ENCODE assay signal across 12 mouse cellular contexts in genomic region chr15:84325736-84326135, GRCm38 (mm10). TPM values are rescaled to one million over a fixed set of nuclear protein-coding genes. Genes with fewer than 3 reads are reported as not detected.
DNase-seq lines count a peak whose midpoint lies in the region; ATAC-seq lines count a peak whose summit lies in the region.
"Had no signal": no experiment of that assay in that cellular context is flagged by ENCODE, and none has a peak within 500 bp of the region (broad histone marks: within the 10 kb centered on the region; RNA-seq: fewer than 3 reads in every experiment).

No protein-coding gene starts in this region.

- no peaks in the 10 kb centered on the region for H3K27me3 ChIP-seq in hindbrain, embryonic 11.5 days (ENCODE audit: control insufficient read depth, insufficient read depth, low read length)
- H3K27me3 ChIP-seq in hindbrain, embryonic 13.5 days = 0 out of 2 replicates have a peak, but pooled peaks cover 6% of the 10 kb centered on the region
- H3K27me3 ChIP-seq: embryonic facial prominence, embryonic 13.5 days had no signal

- peak; percentile 25 for DNase-seq in hindbrain, embryonic 11.5 days (ENCODE audit: low spot score)
- DNase-seq in urinary bladder, postnatal 14 days (ENCODE audit: low spot score) = peak; percentile 26
- DNase-seq in urinary bladder, postnatal 4 days (ENCODE audit: low spot score in 2 of 2) = no peak
- DNase-seq in adrenal gland, adult 2 months = no peak
- DNase-seq in ovary, postnatal 14 days (ENCODE audit: low spot score) = no peak
- DNase-seq in gastrocnemius, adult 18-20 months (ENCODE audit: low spot score) = no peak
- DNase-seq: cerebellum, adult 11 months; forebrain, postnatal 0 days; kidney, adult 11 months had no signal

- H3K4me1 ChIP-seq in hindbrain, embryonic 11.5 days (replicated peaks; ENCODE audit: control insufficient read depth, insufficient read depth, low read length) = peaks cover 4% of the 10 kb centered on the region; the same call in 1 of the 2 replicates
- peaks cover 12% of the 10 kb centered on the region for H3K4me1 ChIP-seq in hindbrain, embryonic 13.5 days (replicated peaks)

- no peak overlapping the region for H3K4me2 ChIP-seq in hindbrain, embryonic 11.5 days (replicated peaks; ENCODE audit: low read depth, low read length)
- no peak overlapping the region for H3K4me2 ChIP-seq in hindbrain, embryonic 13.5 days
- H3K4me2 ChIP-seq: embryonic facial prominence, embryonic 13.5 days had no signal

- H3K9me3 ChIP-seq in hindbrain, embryonic 11.5 days (ENCODE audit: control insufficient read depth, low read length) = no peaks in the 10 kb centered on the region
- no peaks in the 10 kb centered on the region for H3K9me3 ChIP-seq in hindbrain, embryonic 13.5 days
- H3K9me3 ChIP-seq: embryonic facial prominence, embryonic 13.5 days had no signal

- 32% methylated on average over 12 of the region's 12 CpGs for WGBS in hindbrain, embryonic 11.5 days
- WGBS in hindbrain, embryonic 13.5 days = 36% methylated on average over 12 of the region's 12 CpGs

- ATAC-seq in hindbrain, embryonic 11.5 days (ENCODE audit: low FRiP score) = no peak
- ATAC-seq in hindbrain, embryonic 13.5 days (ENCODE audit: low FRiP score) = no peak
- peak; percentile 57 for ATAC-seq in megakaryocyte, adult 5-6 weeks (ENCODE audit: poor library complexity, severe bottlenecking)
- ATAC-seq: forebrain, postnatal 0 days had no signal

- H3K9ac ChIP-seq in hindbrain, embryonic 11.5 days (ENCODE audit: low read depth, low read length) = no peak overlapping the region
- no peak overlapping the region for H3K9ac ChIP-seq in hindbrain, embryonic 13.5 days
- H3K9ac ChIP-seq: embryonic facial prominence, embryonic 13.5 days; forebrain, postnatal 0 days had no signal

- H3K4me3 ChIP-seq in hindbrain, embryonic 11.5 days (ENCODE audit: low read depth, low read length) = no peak overlapping the region
- H3K4me3 ChIP-seq in hindbrain, embryonic 13.5 days = no peak overlapping the region
- H3K4me3 ChIP-seq: embryonic facial prominence, embryonic 13.5 days had no signal

- no peaks in the 10 kb centered on the region for H3K36me3 ChIP-seq in hindbrain, embryonic 11.5 days (ENCODE audit: control insufficient read depth, insufficient read depth, low read length)
- H3K36me3 ChIP-seq in hindbrain, embryonic 13.5 days = no peaks in the 10 kb centered on the region
- H3K36me3 ChIP-seq: embryonic facial prominence, embryonic 13.5 days had no signal

- H3K27ac ChIP-seq in hindbrain, embryonic 11.5 days (ENCODE audit: low read depth, low read length) = no peak overlapping the region
- no peak overlapping the region for H3K27ac ChIP-seq in hindbrain, embryonic 13.5 days
- H3K27ac ChIP-seq: embryonic facial prominence, embryonic 13.5 days had no signal

RNA-seq across cellular contexts. Expression of gene Parvg, which starts 1.9 kb away (rescaled TPM):
- 0.57 and 0.62 TPM in 2 replicates for polyA plus RNA-seq in hindbrain, embryonic 11.5 days (2014; fragmentation: Nextera tagmentation; extraction: Ambion mirVana)
- 0.92 and 1.1 TPM in 2 replicates for polyA plus RNA-seq in hindbrain, embryonic 13.5 days (2015; fragmentation: Nextera tagmentation; extraction: Ambion mirVana)
- total RNA-seq in megakaryocyte, adult 5-6 weeks (2015) = 54.9 and 59.6 TPM in 2 replicates
- total RNA-seq in megakaryocyte, adult 5-6 weeks (2017) = 147 and 225 TPM in 2 replicates
- 1 to 10 TPM; 2.8 to 3.9 TPM for total RNA-seq in adrenal gland, adult 2 months (2021)
- 1.7 and 2.1 TPM in 2 replicates for polyA plus RNA-seq in adrenal gland, adult 2 months (2012; rRNA removed)
- total RNA-seq in gastrocnemius, adult 18-20 months (2021) = 1 to 10 TPM; 1.0 to 1.4 TPM

Comparison
In these comparisons a context has a peak if more than half of its experiments do, and no peak if none do; other contexts are left out.
1. DNase-seq: peak in hindbrain, embryonic 11.5 days (single experiment) and urinary bladder, postnatal 14 days (single experiment); none in urinary bladder, postnatal 4 days (0 of 2), adrenal gland, adult 2 months (single experiment), ovary, postnatal 14 days (single experiment) and gastrocnemius, adult 18-20 months (single experiment).
2. RNA of gene Parvg, which starts 1.9 kb away (total RNA-seq): 54.9 to 225 TPM in megakaryocyte, adult 5-6 weeks; 2.8 to 3.9 TPM in adrenal gland, adult 2 months and 1.0 to 1.4 TPM in gastrocnemius, adult 18-20 months; every median in the first group is over 10 times any median in the second.